Mouse (Mus musculus) bone marrow, adult 2 months (tissue): ENCODE data around the gene Plpp4.

ENCODE experiments used
- CTCF ChIP-seq: fragments of 200-500 bp; IDR thresholded peaks from 2 replicates; pipeline ENCODE4 v1.5.1; 2011; ENCODE audit warnings: low read length, control low read depth; ENCODE audit not compliant: control insufficient read depth, insufficient read depth
- POLR2A ChIP-seq: fragments of 200-500 bp; IDR thresholded peaks from 2 replicates; pipeline ENCODE4 v1.6.1; 2011; ENCODE audit warnings: low read depth, mild to moderate bottlenecking, control low read depth, low read length, borderline replicate concordance; ENCODE audit not compliant: control insufficient read depth

- TF ChIP-seq CTCF (no peak), POLR2A (no peak)
These were observed 5.8 kb upstream of the Plpp4 start for GRCm38 (mm10) chr7:129250981-129251380.
